Mouse (Mus musculus) midbrain, postnatal 0 days (tissue): ENCODE data around the gene Prkag2. TPM values are rescaled to one million over a fixed set of nuclear protein-coding genes. Genes with fewer than 3 reads are reported as not detected.

Experiments
- ATAC-seq: fragments of 200-750 bp; cut with Nextera tagmentation; 2 replicates; pipeline ENCODE4 v1.8.0; 2017; ENCODE audit warnings: moderate number of reproducible peaks, mild to moderate bottlenecking, moderate TSS enrichment, moderate library complexity; ENCODE audit not compliant: low FRiP score
- DNase-seq: peaks from one replicate; pipeline ENCODE4 v3.0.0-alpha.2; 2015; ENCODE audit warnings: low spot score
- H3K27ac ChIP-seq: fragments of 300-500 bp; sonication (generic); 2 replicates; pipeline ENCODE4 v1.5.1; 2014; ENCODE audit warnings: low read depth, mild to moderate bottlenecking, low read length, mixed read lengths
- H3K27me3 ChIP-seq: fragments of 300-500 bp; sonication (generic); 2 replicates; pipeline ENCODE4 v1.6.1; 2014; ENCODE audit warnings: low read length, control low read depth, mixed read lengths; ENCODE audit not compliant: insufficient read depth
- H3K36me3 ChIP-seq: fragments of 300-500 bp; sonication (generic); 2 replicates; pipeline ENCODE4 v1.6.1; 2014; ENCODE audit warnings: low read length, control low read depth, mixed read lengths; ENCODE audit not compliant: insufficient read depth
- H3K4me1 ChIP-seq: fragments of 300-500 bp; sonication (generic); 2 replicates; pipeline ENCODE4 v1.6.1; 2014; ENCODE audit warnings: mild to moderate bottlenecking, control low read depth, antibody characterized with exemption, low read length, mixed read lengths; ENCODE audit not compliant: insufficient read depth
- H3K4me2 ChIP-seq: fragments of 300-500 bp; sonication (generic); 2 replicates; pipeline ENCODE4 v1.6.1; 2014; ENCODE audit warnings: low read depth, mild to moderate bottlenecking, low read length, mixed read lengths; ENCODE audit not compliant: poor library complexity, severe bottlenecking
- H3K4me3 ChIP-seq: fragments of 300-500 bp; sonication (generic); 2 replicates; pipeline ENCODE4 v1.5.1; 2014; ENCODE audit warnings: low read depth, mild to moderate bottlenecking, low read length, moderate library complexity
- H3K9ac ChIP-seq: fragments of 300-500 bp; sonication (generic); replicated peaks from 2 replicates; pipeline ENCODE4 v1.6.1; 2014; ENCODE audit warnings: mild to moderate bottlenecking, low read length, moderate library complexity, mixed read lengths; ENCODE audit not compliant: poor library complexity, severe bottlenecking
- H3K9me3 ChIP-seq: fragments of 300-500 bp; sonication (generic); 2 replicates; pipeline ENCODE4 v1.6.1; 2016; ENCODE audit warnings: low read length, control low read depth
- CTCF ChIP-seq: IDR thresholded peaks from 2 replicates; pipeline ENCODE4 v1.5.1; 2016; ENCODE audit warnings: antibody characterized with exemption, mild to moderate bottlenecking
- WGBS: fragments of 180-500 bp; shearing (Covaris S2); extraction: QIAGEN DNeasy Blood & Tissue Kit; methylation state at CpG from one replicate; pipeline ENCODE4 v1.1.7; 2014; 5-methylcytosine and 5-hydroxymethylcytosine counted together
- polyA plus RNA-seq: library from polyadenylated mRNA; unstranded; fragments of >200 nt; fragmentation: Nextera tagmentation; extraction: Ambion mirVana; gene quantifications from 2 replicates; pipeline ENCODE4 v1.2.1, GENCODE M21; 2015
- total RNA-seq: library from RNA; depleted of rRNA; stranded (reverse); fragments of >200 nt; gene quantifications from 2 replicates; pipeline ENCODE4 v1.2.3, GENCODE M21; 2014

The Prkag2 gene
- total and polyA plus RNA-seq, 2 experiments from 2014 or later, result 51.6 to 103 TPM

GRCm38 (mm10) chr5:24967898-24968535 is 132.4 kb downstream of the Prkag2 start:
- ATAC-seq (no peak), DNase-seq (no peak)
- H3K27ac ChIP-seq, result no peak overlapping the region; the same call in 1 of the 2 replicates
- no peaks in the 10 kb centered on the region for H3K9me3 ChIP-seq
- WGBS, result 71% methylated on average over 7 of the region's 7 CpGs
- no peaks in the 10 kb centered on the region for H3K27me3 ChIP-seq
- no peaks in the 10 kb centered on the region for H3K4me1 ChIP-seq
- no peak overlapping the region for H3K4me2 ChIP-seq
- no peak for TF ChIP-seq CTCF
- no peaks in the 10 kb centered on the region for H3K36me3 ChIP-seq
- H3K4me3 ChIP-seq, result no peak overlapping the region
- H3K9ac ChIP-seq, result no peak overlapping the region

- no peak for DNase-seq
- Histone ChIP-seq H3K36me3 (no peaks in the 10 kb centered on the region), H3K27ac (no peak overlapping the region), H3K27me3 (no peaks in the 10 kb centered on the region), H3K4me2 (no peak overlapping the region), H3K9me3 (no peaks in the 10 kb centered on the region), H3K4me1 (no peaks in the 10 kb centered on the region), H3K4me3 (no peak overlapping the region), H3K9ac (no peak overlapping the region)
- 65% methylated on average over 4 of the region's 4 CpGs for WGBS
- ATAC-seq, result no peak
- no peak for TF ChIP-seq CTCF
These were observed 136.7 kb downstream of the Prkag2 start for GRCm38 (mm10) chr5:24963776-24964175.

DNA sequence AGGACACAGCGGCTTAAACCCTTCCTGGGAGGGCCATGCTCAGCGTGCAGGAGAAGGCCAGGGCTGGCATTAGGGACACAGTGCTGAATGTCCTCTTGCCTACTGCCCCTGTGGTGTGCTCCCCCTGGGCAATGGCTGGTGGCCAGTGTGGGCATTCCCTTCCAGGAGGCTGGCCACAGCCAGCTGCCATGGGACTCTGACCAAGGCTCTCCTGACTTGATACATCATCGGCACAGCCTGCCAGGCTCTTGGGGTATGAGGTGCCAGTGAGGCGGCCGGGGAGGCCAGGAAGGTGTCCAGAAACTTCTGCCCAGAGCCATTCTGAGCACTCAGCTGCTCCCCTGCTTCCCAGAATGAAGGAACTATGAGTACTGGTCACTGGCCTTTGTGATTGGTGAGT is 139.7 kb downstream of the Prkag2 start:
- no peaks in the 10 kb centered on the region for H3K27me3 ChIP-seq
- TF ChIP-seq CTCF, result no peak
- no peaks in the 10 kb centered on the region for H3K4me1 ChIP-seq
- no peak overlapping the region for H3K27ac ChIP-seq
- ATAC-seq, result no peak
- no peak overlapping the region for H3K4me3 ChIP-seq
- DNase-seq, result peak; percentile 45
- H3K4me2 ChIP-seq, result no peak overlapping the region
- H3K9me3 ChIP-seq, result no peaks in the 10 kb centered on the region
- H3K9ac ChIP-seq, result no peak overlapping the region
- 87% methylated on average over 5 of the region's 5 CpGs for WGBS
- H3K36me3 ChIP-seq, result no peaks in the 10 kb centered on the region

DNA sequence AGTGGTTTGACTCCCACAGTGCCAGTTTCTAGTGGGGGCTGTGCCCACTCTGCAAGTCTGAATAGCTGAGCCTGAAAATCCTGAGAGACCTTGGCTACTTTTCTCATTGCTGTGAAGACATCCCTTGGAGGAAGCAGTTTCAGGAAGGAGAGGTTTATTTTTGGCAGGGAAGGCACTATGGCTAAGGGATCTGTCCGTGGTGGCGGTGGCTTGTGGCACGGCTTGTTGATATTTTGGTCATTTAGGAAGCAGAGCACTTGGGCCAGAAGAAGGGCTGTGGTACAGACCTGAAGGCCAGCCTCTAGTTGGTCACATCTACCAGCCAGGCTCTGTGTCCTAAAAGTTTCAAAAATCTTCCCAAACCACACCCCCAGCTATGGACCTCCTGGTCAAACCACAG is 140.7 kb downstream of the Prkag2 start:
- no peak overlapping the region for H3K9ac ChIP-seq
- H3K4me3 ChIP-seq, result no peak overlapping the region
- whole genome bisulfite sequencing, result 87% methylated on average over 3 of the region's 3 CpGs
- no peak for DNase-seq
- no peak for TF ChIP-seq CTCF
- ATAC-seq, result no peak
- no peaks in the 10 kb centered on the region for H3K27me3 ChIP-seq
- no peaks in the 10 kb centered on the region for H3K36me3 ChIP-seq
- no peak overlapping the region for H3K4me2 ChIP-seq
- H3K9me3 ChIP-seq, result no peaks in the 10 kb centered on the region
- no peak overlapping the region for H3K27ac ChIP-seq
- no peaks in the 10 kb centered on the region for H3K4me1 ChIP-seq

GRCm38 (mm10) chr5:24958596-24958995 is 141.8 kb downstream of the Prkag2 start:
- no peak for TF ChIP-seq CTCF
- no peak overlapping the region for H3K27ac ChIP-seq
- 93% methylated on average over 5 of the region's 5 CpGs for WGBS

DNA sequence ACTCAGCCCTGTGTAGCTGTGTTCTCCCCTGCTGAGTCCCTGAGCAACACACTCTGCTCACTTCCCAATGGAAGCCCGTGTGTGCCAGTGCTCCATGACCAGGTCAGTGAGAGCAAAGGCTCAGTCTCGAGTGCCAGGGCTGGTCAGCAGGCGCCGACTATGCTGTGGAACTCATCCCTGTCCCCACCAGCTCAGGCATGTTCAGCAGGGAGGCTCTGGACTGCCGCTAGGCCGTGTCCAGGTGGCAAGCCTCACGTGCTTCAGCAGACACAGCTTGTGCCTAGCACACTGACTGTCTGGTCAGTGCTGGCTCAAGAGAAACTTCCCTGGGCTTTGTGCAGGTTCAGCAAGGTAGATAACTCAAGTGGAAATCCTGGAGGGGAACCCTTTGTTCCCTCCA is 143.6 kb downstream of the Prkag2 start:
- no peak overlapping the region for H3K4me2 ChIP-seq
- WGBS, result 91% methylated on average over 7 of the region's 7 CpGs
- no peak overlapping the region for H3K27ac ChIP-seq
- H3K4me1 ChIP-seq, result no peaks in the 10 kb centered on the region; the same call in 1 of the 2 replicates
- DNase-seq (no peak), ATAC-seq (no peak)
- no peak for TF ChIP-seq CTCF
- no peaks in the 10 kb centered on the region for H3K27me3 ChIP-seq
- no peak overlapping the region for H3K9ac ChIP-seq
- no peaks in the 10 kb centered on the region for H3K9me3 ChIP-seq
- H3K36me3 ChIP-seq, result no peaks in the 10 kb centered on the region
- H3K4me3 ChIP-seq, result no peak overlapping the region

More at GRCm38 (mm10) chr5:24958596-24958995, 141.8 kb downstream of the Prkag2 start:
- H3K27me3 ChIP-seq, result no peaks in the 10 kb centered on the region
- H3K4me3 ChIP-seq, result no peak overlapping the region
- DNase-seq, result no peak
- no peaks in the 10 kb centered on the region for H3K36me3 ChIP-seq
- no peaks in the 10 kb centered on the region for H3K4me1 ChIP-seq
- no peak overlapping the region for H3K4me2 ChIP-seq
- ATAC-seq, result no peak
- no peaks in the 10 kb centered on the region for H3K9me3 ChIP-seq
- H3K9ac ChIP-seq, result no peak overlapping the region
